ENCODE assay signal across 8 mouse cellular contexts in the genomic region with DNA sequence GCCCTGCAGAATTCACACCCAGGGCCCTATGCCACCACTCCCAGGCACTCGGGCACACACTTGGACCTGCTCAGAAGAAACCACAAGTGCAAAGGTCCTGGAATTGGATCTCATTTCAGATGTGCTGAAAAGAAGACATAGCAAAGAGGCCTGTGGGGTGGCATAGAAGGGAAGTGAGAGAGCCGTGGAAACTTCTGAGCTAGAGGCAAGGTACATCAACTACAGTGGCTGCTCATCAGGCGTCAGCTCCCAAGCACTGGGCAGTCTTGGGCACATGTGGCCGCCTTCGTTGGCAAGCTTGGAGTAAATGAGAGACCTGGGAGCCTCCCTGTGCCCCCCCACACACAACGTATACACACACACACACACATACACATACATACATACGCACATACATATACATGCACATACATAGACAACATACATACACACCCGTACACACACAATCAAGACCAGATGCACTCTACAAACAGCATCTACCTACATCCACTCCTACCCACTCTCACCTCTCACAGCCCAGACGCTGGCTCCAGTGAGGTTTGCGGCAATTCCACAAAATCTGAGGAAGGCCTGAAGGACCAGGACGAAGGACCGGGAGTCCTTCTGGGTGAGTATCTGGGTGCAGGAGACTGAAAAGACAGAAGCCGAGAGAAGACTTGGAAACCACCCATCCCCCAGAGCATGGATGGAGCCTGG. TPM values are rescaled to one million over a fixed set of nuclear protein-coding genes. Genes with fewer than 3 reads are reported as not detected.
A peak's percentile ranks its signal among the peaks of the same experiment; 100 is the strongest.
DNase-seq lines count a peak whose midpoint lies in the region; ATAC-seq lines count a peak whose summit lies in the region.

A gene (minus strand): TSS at position 631 of the 696 bp plus-strand sequence.

- ATAC-seq in lung, embryonic 15.5 days (ENCODE audit: borderline replicate concordance, extremely low read depth, low FRiP score, low TSS enrichment) = no peak
- ATAC-seq in intestine, embryonic 14.5 days (replicated peaks; ENCODE audit: low FRiP score, low TSS enrichment, low read depth) = no peak
- ATAC-seq in neural tube, embryonic 13.5 days (ENCODE audit: low read depth) = no peak

- H3K4me3 ChIP-seq in lung, embryonic 15.5 days = peak within 1 kb of the TSS; percentile 46
- H3K4me3 ChIP-seq in intestine, embryonic 14.5 days (ENCODE audit: low read depth, low read length) = peak within 1 kb of the TSS; percentile 36
- peak within 1 kb of the TSS; percentile 46 for H3K4me3 ChIP-seq in neural tube, embryonic 13.5 days

- peak within 1 kb of the TSS; percentile 59 for H3K9ac ChIP-seq in lung, embryonic 15.5 days
- peak within 1 kb of the TSS; percentile 66 for H3K9ac ChIP-seq in intestine, embryonic 14.5 days (ENCODE audit: low read length)
- H3K9ac ChIP-seq in neural tube, embryonic 13.5 days = peak within 1 kb of the TSS; percentile 79

- peaks cover 12% of the 10 kb centered on the region; the same call in 1 of the 2 replicates for H3K4me1 ChIP-seq in lung, embryonic 15.5 days
- H3K4me1 ChIP-seq in intestine, embryonic 14.5 days (replicated peaks; ENCODE audit: control insufficient read depth, insufficient read depth, low read length) = peaks cover 5% of the 10 kb centered on the region; the same call in 1 of the 2 replicates
- H3K4me1 ChIP-seq in neural tube, embryonic 13.5 days (replicated peaks) = peaks cover 6% of the 10 kb centered on the region

- H3K36me3 ChIP-seq in lung, embryonic 15.5 days = no peaks in the 10 kb centered on the region
- H3K36me3 ChIP-seq in intestine, embryonic 14.5 days (ENCODE audit: control insufficient read depth, insufficient read depth, low read length) = no peaks in the 10 kb centered on the region
- no peaks in the 10 kb centered on the region for H3K36me3 ChIP-seq in neural tube, embryonic 13.5 days

- H3K27me3 ChIP-seq in lung, embryonic 15.5 days = no peaks in the 10 kb centered on the region
- no peaks in the 10 kb centered on the region for H3K27me3 ChIP-seq in intestine, embryonic 14.5 days (replicated peaks; ENCODE audit: control insufficient read depth, insufficient read depth, low read length)
- H3K27me3 ChIP-seq in neural tube, embryonic 13.5 days = no peaks in the 10 kb centered on the region

- peak within 1 kb of the TSS; percentile 91 for H3K27ac ChIP-seq in lung, embryonic 15.5 days
- H3K27ac ChIP-seq in intestine, embryonic 14.5 days (ENCODE audit: low read depth) = peak within 1 kb of the TSS; percentile 91
- H3K27ac ChIP-seq in neural tube, embryonic 13.5 days (replicated peaks) = peak within 1 kb of the TSS; percentile 95

- no peaks in the 10 kb centered on the region for H3K9me3 ChIP-seq in lung, embryonic 15.5 days
- H3K9me3 ChIP-seq in intestine, embryonic 14.5 days (ENCODE audit: control insufficient read depth, low read length) = no peaks in the 10 kb centered on the region
- no peaks in the 10 kb centered on the region for H3K9me3 ChIP-seq in neural tube, embryonic 13.5 days

- H3K4me2 ChIP-seq in lung, embryonic 15.5 days = peak within 1 kb of the TSS; percentile 74
- peak within 1 kb of the TSS; percentile 66 for H3K4me2 ChIP-seq in intestine, embryonic 14.5 days (ENCODE audit: low read length)
- H3K4me2 ChIP-seq in neural tube, embryonic 13.5 days = peak within 1 kb of the TSS; percentile 69

- peak; percentile 33 for DNase-seq in cerebellum, adult 11 months
- DNase-seq in cerebellum, postnatal 4 days (ENCODE audit: low spot score in 2 of 2) = no peak
- DNase-seq in lung, adult 18-20 months = no peak
- DNase-seq in intestine, embryonic 14.5 days (ENCODE audit: low spot score) = peak; percentile 53
- no peak for DNase-seq in embryo, embryonic 11 days
- DNase-seq in right cerebral cortex, postnatal 14 days = no peak

- WGBS in lung, embryonic 15.5 days = 79% methylated on average over 13 of the region's 13 CpGs
- 66% methylated on average over 13 of the region's 13 CpGs for WGBS in intestine, embryonic 14.5 days
- WGBS in neural tube, embryonic 13.5 days = 89% methylated on average over 13 of the region's 13 CpGs

RNA-seq across cellular contexts. Expression of the gene that starts here (rescaled TPM):
- polyA plus RNA-seq in lung, embryonic 15.5 days (2015; fragmentation: Nextera tagmentation; extraction: Ambion mirVana) = 2.8 and 3.4 TPM in 2 replicates
- polyA plus RNA-seq in intestine, embryonic 14.5 days (2014; fragmentation: Nextera tagmentation; extraction: Ambion mirVana) = 8.1 and 10.0 TPM in 2 replicates
- 8.8 and 9.7 TPM in 2 replicates for polyA plus RNA-seq in neural tube, embryonic 13.5 days (2015; fragmentation: Nextera tagmentation; extraction: Ambion mirVana)

Comparison
In these comparisons a context has a peak if more than half of its experiments do, and no peak if none do; other contexts are left out.
1. DNase-seq: peak in cerebellum, adult 11 months (single experiment) and intestine, embryonic 14.5 days (single experiment); none in cerebellum, postnatal 4 days (0 of 2), lung, adult 18-20 months (0 of 2), embryo, embryonic 11 days (single experiment) and right cerebral cortex, postnatal 14 days (single experiment).
2. Peak in every context shown above with its lines, with median percentiles within 50 percentile points of each other: H3K27ac ChIP-seq, H3K4me2 ChIP-seq, H3K4me3 ChIP-seq and H3K9ac ChIP-seq.